Mouse (Mus musculus) forebrain, embryonic 11.5 days (tissue): ENCODE measurements around the gene Twf1. TPM values are rescaled to one million over a fixed set of nuclear protein-coding genes. Genes with fewer than 3 reads are reported as not detected.

Experiments used
- ATAC-seq: fragments of 200-750 bp; cut with Nextera tagmentation; replicated peaks from 2 replicates; pipeline ENCODE4 v1.8.0; 2017; ENCODE audit warnings: moderate TSS enrichment; ENCODE audit not compliant: low FRiP score
- DNase-seq: peaks from one replicate; pipeline ENCODE4 v3.0.0-alpha.2; 2017; ENCODE audit warnings: low spot score
- H3K27ac ChIP-seq: fragments of 300-500 bp; sonication (generic); 2 replicates; pipeline ENCODE4 v1.5.1; 2014; ENCODE audit warnings: low read depth, low read length
- H3K27me3 ChIP-seq: fragments of 300-500 bp; sonication (generic); 2 replicates; pipeline ENCODE4 v1.6.1; 2014; ENCODE audit warnings: mild to moderate bottlenecking, low read length, mixed read lengths; ENCODE audit not compliant: control insufficient read depth, insufficient read depth
- H3K36me3 ChIP-seq: fragments of 300-500 bp; sonication (generic); 2 replicates; pipeline ENCODE4 v1.6.1; 2014; ENCODE audit warnings: mild to moderate bottlenecking, low read length, moderate library complexity, mixed read lengths; ENCODE audit not compliant: control insufficient read depth, insufficient read depth
- H3K4me1 ChIP-seq: fragments of 300-500 bp; sonication (generic); replicated peaks from 2 replicates; pipeline ENCODE4 v1.6.1; 2014; ENCODE audit warnings: low read length, mixed read lengths; ENCODE audit not compliant: control insufficient read depth, insufficient read depth
- H3K4me2 ChIP-seq: fragments of 300-500 bp; sonication (generic); 2 replicates; pipeline ENCODE4 v1.6.1; 2014; ENCODE audit warnings: low read depth, mild to moderate bottlenecking, low read length, moderate library complexity, mixed read lengths; ENCODE audit not compliant: severe bottlenecking
- H3K4me3 ChIP-seq: fragments of 300-500 bp; sonication (generic); 2 replicates; pipeline ENCODE4 v1.5.1; 2014; ENCODE audit warnings: low read depth, low read length
- H3K9ac ChIP-seq: fragments of 300-500 bp; sonication (generic); 2 replicates; pipeline ENCODE4 v1.6.1; 2014; ENCODE audit warnings: low read length
- H3K9me3 ChIP-seq: fragments of 300-500 bp; sonication (generic); 2 replicates; pipeline ENCODE4 v1.6.1; 2016; ENCODE audit warnings: low read length, mixed read lengths; ENCODE audit not compliant: control insufficient read depth
- WGBS: fragments of 180-500 bp; shearing (Covaris S2); extraction: QIAGEN DNeasy Blood & Tissue Kit; methylation state at CpG from one replicate; pipeline ENCODE4 v1.1.7; 2014; 5-methylcytosine and 5-hydroxymethylcytosine counted together
- polyA plus RNA-seq: library from polyadenylated mRNA; unstranded; fragments of >200 nt; fragmentation: Nextera tagmentation; extraction: Ambion mirVana; gene quantifications from 2 replicates; pipeline ENCODE4 v1.2.1, GENCODE M21; 2014

The Twf1 gene
- polyA plus RNA-seq: 101 and 108 TPM in 2 replicates

- Histone ChIP-seq H3K27ac (peak within 1 kb of the TSS; percentile 31; the same call in 1 of the 2 replicates), H3K4me1 (no peaks in the 10 kb centered on the region), H3K27me3 (no peaks in the 10 kb centered on the region), H3K36me3 (no peaks in the 10 kb centered on the region; the same call in 1 of the 2 replicates), H3K9ac (peak within 1 kb of the TSS; percentile 89), H3K4me3 (peak within 1 kb of the TSS; percentile 91), H3K9me3 (no peaks in the 10 kb centered on the region), H3K4me2 (peak within 1 kb of the TSS; percentile 63)
- ATAC-seq: peak; percentile 100
- DNase-seq: peak; percentile 99
- WGBS: under 1% methylated on average over 69 of the region's 70 CpGs
These were observed at the start of gene Twf1 for GRCm38 (mm10) chr15:94589219-94590075. Twf1 (minus strand) TSS chr15:94589889.

- Histone ChIP-seq H3K4me1 (no peaks in the 10 kb centered on the region), H3K9me3 (no peaks in the 10 kb centered on the region), H3K27me3 (no peaks in the 10 kb centered on the region), H3K4me2 (no peak overlapping the region), H3K36me3 (no peaks in the 10 kb centered on the region), H3K27ac (no peak overlapping the region), H3K9ac (no peak overlapping the region), H3K4me3 (no peak overlapping the region)
- 85% methylated on average over 2 of the region's 2 CpGs for WGBS
- no peak for DNase-seq
- no peak for ATAC-seq
These were observed 49.4 kb upstream of the Twf1 start for GRCm38 (mm10) chr15:94639126-94639525.

GRCm38 (mm10) chr15:94638207-94638606 is 48.5 kb upstream of the Twf1 start:
- H3K4me3 ChIP-seq: no peak overlapping the region
- no peak overlapping the region for H3K27ac ChIP-seq
- no peaks in the 10 kb centered on the region for H3K9me3 ChIP-seq
- no peak for DNase-seq
- no peak overlapping the region for H3K9ac ChIP-seq
- no peak overlapping the region for H3K4me2 ChIP-seq
- no peaks in the 10 kb centered on the region for H3K36me3 ChIP-seq
- WGBS: 87% methylated on average over 2 of the region's 2 CpGs
- no peaks in the 10 kb centered on the region for H3K4me1 ChIP-seq
- ATAC-seq: no peak
- no peaks in the 10 kb centered on the region for H3K27me3 ChIP-seq

- no peaks in the 10 kb centered on the region for H3K36me3 ChIP-seq
- DNase-seq: no peak
- H3K4me1 ChIP-seq: no peaks in the 10 kb centered on the region
- no peak overlapping the region for H3K27ac ChIP-seq
- no peaks in the 10 kb centered on the region for H3K9me3 ChIP-seq
- H3K4me2 ChIP-seq: no peak overlapping the region
- H3K9ac ChIP-seq: no peak overlapping the region
- peaks cover 10% of the 10 kb centered on the region for H3K27me3 ChIP-seq
- H3K4me3 ChIP-seq: no peak overlapping the region
- no peak for ATAC-seq
- 82% methylated on average over 11 of the region's 11 CpGs for WGBS
These were observed 44.8 kb upstream of the Twf1 start for GRCm38 (mm10) chr15:94634524-94634923.

- Histone ChIP-seq H3K4me3 (no peak overlapping the region), H3K27ac (no peak overlapping the region), H3K9me3 (no peaks in the 10 kb centered on the region), H3K4me1 (no peaks in the 10 kb centered on the region), H3K27me3 (peaks cover 10% of the 10 kb centered on the region), H3K36me3 (no peaks in the 10 kb centered on the region), H3K4me2 (no peak overlapping the region), H3K9ac (no peak overlapping the region)
- ATAC-seq (no peak), DNase-seq (no peak)
- WGBS: 84% methylated on average over 4 of the region's 4 CpGs
These were observed 40.9 kb upstream of the Twf1 start for GRCm38 (mm10) chr15:94630553-94630952.

GRCm38 (mm10) chr15:94628830-94629601 is 39.3 kb upstream of the Twf1 start, which contains the start of gene Tmem117:
Tmem117 (plus strand) TSS chr15:94629232.
- ATAC-seq: peak; percentile 77
- WGBS: 1% methylated on average over 61 of the region's 96 CpGs
- Histone ChIP-seq H3K4me2 (peak within 1 kb of the TSS; percentile 98), H3K27me3 (peaks cover 10% of the 10 kb centered on the region), H3K36me3 (no peaks in the 10 kb centered on the region), H3K27ac (no peak within 1 kb of the TSS), H3K4me1 (no peaks in the 10 kb centered on the region), H3K4me3 (peak within 1 kb of the TSS; percentile 64), H3K9me3 (no peaks in the 10 kb centered on the region), H3K9ac (peak within 1 kb of the TSS; percentile 64)
- peak; percentile 68 for DNase-seq

- peak overlapping the region; percentile 98 for H3K4me2 ChIP-seq
- H3K9ac ChIP-seq: peak overlapping the region; percentile 64; the same call in 1 of the 2 replicates
- H3K9me3 ChIP-seq: no peaks in the 10 kb centered on the region
- H3K36me3 ChIP-seq: no peaks in the 10 kb centered on the region
- H3K4me1 ChIP-seq: no peaks in the 10 kb centered on the region
- H3K27me3 ChIP-seq: peaks cover 10% of the 10 kb centered on the region
- WGBS: 49% methylated on average over 2 of the region's 2 CpGs
- no peak for ATAC-seq
- peak overlapping the region; percentile 64 for H3K4me3 ChIP-seq
- no peak overlapping the region for H3K27ac ChIP-seq
- no peak for DNase-seq
These were observed 38.8 kb upstream of the Twf1 start for GRCm38 (mm10) chr15:94628463-94628829.

GRCm38 (mm10) chr15:94620909-94621308 is 31.2 kb upstream of the Twf1 start:
- no peaks in the 10 kb centered on the region for H3K9me3 ChIP-seq
- no peak overlapping the region for H3K27ac ChIP-seq
- no peak overlapping the region for H3K4me3 ChIP-seq
- no peaks in the 10 kb centered on the region for H3K4me1 ChIP-seq
- H3K4me2 ChIP-seq: no peak overlapping the region
- DNase-seq: no peak
- H3K36me3 ChIP-seq: no peaks in the 10 kb centered on the region
- ATAC-seq: no peak
- H3K9ac ChIP-seq: no peak overlapping the region
- H3K27me3 ChIP-seq: no peaks in the 10 kb centered on the region
